Mouse (Mus musculus) embryonic fibroblast, embryonic 13.5 days (primary cell): ENCODE data around the gene Sgsm2.

Source experiments
- CTCF ChIP-seq: IDR thresholded peaks from 2 replicates; pipeline ENCODE4 v1.5.1; 2011; ENCODE audit warnings: mild to moderate bottlenecking, control low read depth, low read length, moderate library complexity, borderline replicate concordance; ENCODE audit not compliant: insufficient read depth
- POLR2A ChIP-seq: IDR thresholded peaks from 2 replicates; pipeline ENCODE4 v1.6.1; 2011; ENCODE audit warnings: low read depth, mild to moderate bottlenecking, control low read depth, low read length, moderate library complexity

GRCm38 (mm10) chr11:74870544-74870943, 26.3 kb downstream of the Sgsm2 start:
- no peak for TF ChIP-seq POLR2A
- TF ChIP-seq CTCF: no peak
